In genomic region chr11:54053090-54053489, GRCm38 (mm10) we compare ENCODE assay signal across 22 mouse cellular contexts. TPM values are rescaled to one million over a fixed set of nuclear protein-coding genes. Genes with fewer than 3 reads are reported as not detected.
DNase-seq lines count a peak whose midpoint lies in the region; ATAC-seq and TF ChIP-seq lines count a peak whose summit lies in the region.
"Had no signal": no experiment of that assay in that cellular context is flagged by ENCODE, and none has a peak within 500 bp of the region (broad histone marks: within the 10 kb centered on the region; RNA-seq: fewer than 3 reads in every experiment).

No protein-coding gene starts in this region.

- H3K9me3 ChIP-seq in MEL (replicated peaks; ENCODE audit: insufficient read depth, low read length), result no peaks in the 10 kb centered on the region
- no peaks in the 10 kb centered on the region for H3K9me3 ChIP-seq in forebrain, embryonic 16.5 days (ENCODE audit: control insufficient read depth, low read length)
- H3K9me3 ChIP-seq: embryonic facial prominence, embryonic 12.5 days; forebrain, embryonic 12.5 days; heart, embryonic 10.5 days; hindbrain, embryonic 13.5 days had no signal

- TF ChIP-seq RAD21 in MEL (IDR thresholded peaks at IDR 0.05; ENCODE audit: low read depth, low read length), result no peak

- ATAC-seq in common myeloid progenitor, adult 5-6 weeks (replicated peaks; ENCODE audit: low read depth, poor library complexity, severe bottlenecking), result peak; percentile 79
- ATAC-seq in forebrain, embryonic 16.5 days, result no peak
- ATAC-seq in erythroblast, adult 5-6 weeks (replicated peaks; ENCODE audit: low FRiP score, poor library complexity, severe bottlenecking), result no peak
- ATAC-seq: forebrain, postnatal 0 days; hindbrain, postnatal 0 days had no signal

- no peaks in the 10 kb centered on the region; a peak in 1 of 4 replicates for H3K4me1 ChIP-seq in MEL (ENCODE audit: control insufficient read depth in 1 of 2, insufficient read depth in 2 of 2, low read length in 2 of 2)
- H3K4me1 ChIP-seq in forebrain, embryonic 16.5 days (replicated peaks; ENCODE audit: control insufficient read depth, insufficient read depth, low read length), result peaks cover 7% of the 10 kb centered on the region

- H3K4me3 ChIP-seq in MEL (ENCODE audit: control insufficient read depth in 1 of 2, insufficient read depth in 1 of 2, low read depth in 2 of 2, low read length in 2 of 2), result no peak overlapping the region
- no peak overlapping the region for H3K4me3 ChIP-seq in forebrain, embryonic 16.5 days (replicated peaks; ENCODE audit: low read length)
- H3K4me3 ChIP-seq: embryonic facial prominence, embryonic 12.5 days; forebrain, embryonic 12.5 days; heart, embryonic 10.5 days; hindbrain, embryonic 13.5 days had no signal

- no peak overlapping the region for H3K27ac ChIP-seq in MEL (ENCODE audit: control insufficient read depth, low read depth, low read length)
- H3K27ac ChIP-seq in forebrain, embryonic 16.5 days (ENCODE audit: low read length), result no peak overlapping the region
- H3K27ac ChIP-seq: embryonic facial prominence, embryonic 12.5 days; forebrain, embryonic 12.5 days; heart, embryonic 10.5 days; hindbrain, embryonic 13.5 days; hindbrain, postnatal 0 days had no signal

- no peak for TF ChIP-seq POLR2A in MEL (IDR thresholded peaks at IDR 0.05; ENCODE audit: control insufficient read depth in 1 of 2, insufficient read depth in 1 of 2, low read depth in 1 of 2, low read length in 2 of 2, poor library complexity in 1 of 2)

- TF ChIP-seq EP300 in MEL (IDR thresholded peaks at IDR 0.05; ENCODE audit: low read depth in 1 of 2, low read length in 2 of 2), result peak in 1 of 2 experiments; percentile 43; a peak in 1 of 4 replicates

- no peaks in the 10 kb centered on the region; a peak in 2 of 4 replicates for H3K36me3 ChIP-seq in MEL (ENCODE audit: control insufficient read depth in 1 of 2, insufficient read depth in 2 of 2, low read length in 2 of 2)
- no peaks in the 10 kb centered on the region for H3K36me3 ChIP-seq in forebrain, embryonic 16.5 days (ENCODE audit: control insufficient read depth, insufficient read depth)
- H3K36me3 ChIP-seq: forebrain, embryonic 12.5 days; heart, embryonic 10.5 days; hindbrain, embryonic 13.5 days had no signal

- DNase-seq in heart, adult 11 months, result peak; percentile 66
- no peak for DNase-seq in heart, postnatal 25 days (ENCODE audit: low spot score)
- DNase-seq in kidney, postnatal 10 days, result peak; percentile 20
- DNase-seq in kidney, adult 8-10 months, result no peak
- DNase-seq in MEL (ENCODE audit: low read depth, low spot score), result peak; percentile 65
- DNase-seq: adrenal gland, adult 2 months; adrenal gland, postnatal 25 days; cerebellum, adult 2 months; cerebellum, postnatal 10 days; forebrain, postnatal 0 days; gastrocnemius, postnatal 36 days; heart, adult 18-20 months; heart, postnatal 10 days had no signal

- no peak overlapping the region for H3K4me2 ChIP-seq in forebrain, embryonic 16.5 days (ENCODE audit: low read length)
- H3K4me2 ChIP-seq: embryonic facial prominence, embryonic 12.5 days; forebrain, embryonic 12.5 days; hindbrain, embryonic 13.5 days had no signal

- H3K27me3 ChIP-seq in MEL (ENCODE audit: control insufficient read depth in 1 of 2, insufficient read depth in 2 of 2, low read length in 2 of 2), result no peaks in the 10 kb centered on the region
- no peaks in the 10 kb centered on the region for H3K27me3 ChIP-seq in forebrain, embryonic 16.5 days (replicated peaks; ENCODE audit: control insufficient read depth, insufficient read depth, low read length)
- H3K27me3 ChIP-seq: embryonic facial prominence, embryonic 12.5 days; forebrain, embryonic 12.5 days; hindbrain, embryonic 13.5 days had no signal

- no peak overlapping the region for H3K9ac ChIP-seq in MEL (ENCODE audit: control insufficient read depth, low read depth, low read length, poor library complexity, severe bottlenecking)
- H3K9ac ChIP-seq in forebrain, embryonic 16.5 days (replicated peaks; ENCODE audit: low read depth, low read length), result no peak overlapping the region
- H3K9ac ChIP-seq: embryonic facial prominence, embryonic 12.5 days; forebrain, embryonic 12.5 days; forebrain, postnatal 0 days; hindbrain, embryonic 13.5 days had no signal

- WGBS in forebrain, embryonic 16.5 days, result 92% methylated on average over 7 of the region's 7 CpGs

- TF ChIP-seq CTCF in MEL (IDR thresholded peaks at IDR 0.05 in 2 of 3, conservative IDR thresholded peaks at IDR 0.05 in 1 of 3; ENCODE audit: control insufficient read depth in 1 of 3, insufficient read depth in 1 of 3, low read depth in 2 of 3, low read length in 3 of 3, poor library complexity in 1 of 3, severe bottlenecking in 1 of 3), result no peak

- intact Hi-C loops in heart, postnatal 25 days (cut with DNase I), result loop anchor here (5.0 kb wide), 1 partner anchor 121 kb away; no protein-coding TSS in a partner anchor

- no peaks in the 10 kb centered on the region for H3K79me2 ChIP-seq in MEL (ENCODE audit: control insufficient read depth, insufficient read depth, low read length, poor library complexity)

TF ChIP-seq in MEL, 35 proteins besides CTCF, POLR2A, EP300 and RAD21:
- no peak for TF ChIP-seq UBTF (IDR thresholded peaks at IDR 0.05; ENCODE audit: borderline replicate concordance, insufficient read depth, low read depth, low read length)
- peak; percentile 27; the same call in 1 of the 2 replicates for TF ChIP-seq TAL1 (IDR thresholded peaks at IDR 0.05; ENCODE audit: low read length)
- TF ChIP-seq SMC3 (IDR thresholded peaks at IDR 0.05; ENCODE audit: low read depth, low read length), result peak; percentile 29; the same call in 1 of the 2 replicates

RNA-seq across cellular contexts. Expression of gene Pdlim4, which starts 15.7 kb away (rescaled TPM):
- 10 to 100 TPM; 34.4 to 42.1 TPM for total RNA-seq in heart, postnatal 25 days (2021)
- 0.13 TPM in 1 of 2 replicates, not detected in the other for total RNA-seq in MEL (2012; rRNA removed)
- under 1 TPM in 1 of 2 experiments, not detected in 1; 0.70 TPM for polyA plus RNA-seq in MEL (2012; ENCODE audit: insufficient read depth in 1 of 2, insufficient read length in 2 of 2, low read depth in 1 of 2, low replicate concordance in 2 of 2, missing spikeins in 1 of 2)
- total RNA-seq in common myeloid progenitor, adult 5-6 weeks (2017), result 0.41 TPM in 1 of 2 replicates, not detected in the other
- 45.3 and 49.5 TPM in 2 replicates for polyA plus RNA-seq in forebrain, embryonic 16.5 days (2015; fragmentation: Nextera tagmentation; extraction: Ambion mirVana)
- 2.1 and 15.6 TPM in 2 replicates for total RNA-seq in erythroblast, adult 5-6 weeks (2015; ENCODE audit: low replicate concordance)
- 0.56 TPM in 1 of 2 replicates, not detected in the other for total RNA-seq in erythroblast, adult 5-6 weeks (2017; ENCODE audit: low replicate concordance)
- total RNA-seq: hematopoietic stem cell, adult 5-6 weeks had no signal

RNA-seq across cellular contexts. Expression of gene Slc22a4, which starts 25.2 kb away (rescaled TPM):
- 1 to 10 TPM; 5.0 to 5.7 TPM for total RNA-seq in heart, postnatal 25 days (2021)
- 2.3 and 3.5 TPM in 2 replicates for total RNA-seq in MEL (2012; rRNA removed)
- 1 to 10 TPM in 1 of 2 experiments, not detected in 1; 5.8 TPM for polyA plus RNA-seq in MEL (2012; ENCODE audit: insufficient read depth in 1 of 2, insufficient read length in 2 of 2, low read depth in 1 of 2, low replicate concordance in 2 of 2, missing spikeins in 1 of 2)
- 4.8 and 6.5 TPM in 2 replicates for total RNA-seq in common myeloid progenitor, adult 5-6 weeks (2017)
- 0.87 and 2.2 TPM in 2 replicates for polyA plus RNA-seq in forebrain, embryonic 16.5 days (2015; fragmentation: Nextera tagmentation; extraction: Ambion mirVana)
- total RNA-seq in erythroblast, adult 5-6 weeks (2015; ENCODE audit: low replicate concordance), result 154 and 157 TPM in 2 replicates
- 202 and 262 TPM in 2 replicates for total RNA-seq in erythroblast, adult 5-6 weeks (2017; ENCODE audit: low replicate concordance)

RNA-seq across cellular contexts. Expression of gene P4ha2, which starts 46.8 kb away (rescaled TPM):
- 10 to 100 TPM; 56.6 to 61.7 TPM for total RNA-seq in heart, postnatal 25 days (2021)
- total RNA-seq in MEL (2012; rRNA removed), result 18.6 and 32.0 TPM in 2 replicates
- 10 to 100 TPM in 1 of 2 experiments, not detected in 1; 57.8 TPM for polyA plus RNA-seq in MEL (2012; ENCODE audit: insufficient read depth in 1 of 2, insufficient read length in 2 of 2, low read depth in 1 of 2, low replicate concordance in 2 of 2, missing spikeins in 1 of 2)
- total RNA-seq in common myeloid progenitor, adult 5-6 weeks (2017), result 0.18 TPM in 1 of 2 replicates, not detected in the other
- polyA plus RNA-seq in forebrain, embryonic 16.5 days (2015; fragmentation: Nextera tagmentation; extraction: Ambion mirVana), result 6.8 and 8.6 TPM in 2 replicates
- 0.84 TPM in 1 of 2 replicates, not detected in the other for total RNA-seq in erythroblast, adult 5-6 weeks (2015; ENCODE audit: low replicate concordance)
- total RNA-seq in erythroblast, adult 5-6 weeks (2017; ENCODE audit: low replicate concordance), result 0.84 TPM in 1 of 2 replicates, not detected in the other
- total RNA-seq: hematopoietic stem cell, adult 5-6 weeks had no signal

Comparison
In these comparisons a context has a peak if more than half of its experiments do, and no peak if none do; other contexts are left out.
1. DNase-seq: peak in heart, adult 11 months (single experiment), kidney, postnatal 10 days (single experiment) and MEL (single experiment); none in heart, postnatal 25 days (single experiment) and kidney, adult 8-10 months (0 of 2).
2. RNA of gene Slc22a4, which starts 25.2 kb away (total RNA-seq): 154 to 262 TPM in erythroblast, adult 5-6 weeks; 4.8 to 6.5 TPM in common myeloid progenitor, adult 5-6 weeks, 5.0 to 5.7 TPM in heart, postnatal 25 days and 2.3 to 3.5 TPM in MEL; every median in the first group is over 10 times any median in the second.
3. RNA of gene P4ha2, which starts 46.8 kb away (total RNA-seq): 56.6 to 61.7 TPM in heart, postnatal 25 days and 18.6 to 32.0 TPM in MEL; 0.18 TPM in common myeloid progenitor, adult 5-6 weeks and 0.84 TPM in erythroblast, adult 5-6 weeks; every median in the first group is over 10 times any median in the second.